Mouse (Mus musculus) splenic B cell, adult 2 months (primary cell): ENCODE results near the gene Hoga1.
"Not testable (repeated sequence)": the region's sequence is repeated elsewhere in the genome, so short reads cannot be mapped to it uniquely, and the experiment has no call there.

Source experiments
- DNase-seq: peaks from one replicate; pipeline ENCODE4 v3.0.0-alpha.2; 2011; ENCODE audit warnings: low read depth, low spot score
- H3K27me3 ChIP-seq: 2 replicates; pipeline ENCODE4 v1.6.1; 2012; ENCODE audit warnings: mild to moderate bottlenecking, low read length, moderate library complexity, mixed read lengths; ENCODE audit not compliant: control insufficient read depth, poor library complexity, insufficient read depth, severe bottlenecking
- H3K36me3 ChIP-seq: 2 replicates; pipeline ENCODE4 v1.6.1; 2012; ENCODE audit warnings: mild to moderate bottlenecking, low read length, moderate library complexity, mixed read lengths; ENCODE audit not compliant: control insufficient read depth, poor library complexity, insufficient read depth, severe bottlenecking

Gene Hoga1

GRCm38 (mm10) chr19:42071886-42072608, 26.6 kb downstream of the Hoga1 start:
- no peak for DNase-seq
- Histone ChIP-seq H3K36me3 (no peaks in the 10 kb centered on the region), H3K27me3 (no peaks in the 10 kb centered on the region)

- Histone ChIP-seq H3K27me3 (no peaks in the 10 kb centered on the region), H3K36me3 (no peaks in the 10 kb centered on the region)
- no peak for DNase-seq
Observed at GRCm38 (mm10) chr19:42072802-42073201, 27.4 kb downstream of the Hoga1 start.

DNA sequence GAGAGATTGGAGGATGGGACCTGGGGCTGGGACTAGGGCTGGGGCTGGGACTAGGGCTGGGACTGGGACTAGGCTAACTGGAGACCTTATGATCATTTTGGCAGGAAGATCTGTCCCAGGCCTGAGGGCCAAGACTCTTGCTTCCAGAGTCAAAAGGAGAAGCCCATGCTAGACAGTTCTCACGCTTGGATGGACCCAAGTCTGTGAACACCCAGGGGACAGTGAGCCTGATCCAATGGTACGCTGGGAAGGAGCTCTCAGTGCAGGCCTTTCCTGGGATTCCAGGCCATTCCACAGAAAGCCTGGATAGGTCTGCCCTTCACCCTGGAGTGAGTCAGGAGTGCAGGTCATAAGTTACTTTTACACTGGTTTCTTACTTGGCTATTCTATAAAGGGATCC, 29.6 kb downstream of the Hoga1 start:
- no peak for DNase-seq
- no peaks in the 10 kb centered on the region for H3K36me3 ChIP-seq

GRCm38 (mm10) chr19:42075992-42076391, 30.6 kb downstream of the Hoga1 start:
- no peak for DNase-seq
- H3K36me3 ChIP-seq: no peaks in the 10 kb centered on the region

More for the DNA sequence above, 29.6 kb downstream of the Hoga1 start:
- H3K27me3 ChIP-seq: no peaks in the 10 kb centered on the region

GRCm38 (mm10) chr19:42078566-42078965, 33.2 kb downstream of the Hoga1 start:
- Histone ChIP-seq H3K36me3 (no peaks in the 10 kb centered on the region), H3K27me3 (no peaks in the 10 kb centered on the region)
- no peak for DNase-seq

More at GRCm38 (mm10) chr19:42075992-42076391, 30.6 kb downstream of the Hoga1 start:
- H3K27me3 ChIP-seq: no peaks in the 10 kb centered on the region

GRCm38 (mm10) chr19:42079006-42079405, 33.6 kb downstream of the Hoga1 start:
- DNase-seq: no peak
- Histone ChIP-seq H3K27me3 (no peaks in the 10 kb centered on the region), H3K36me3 (no peaks in the 10 kb centered on the region)

- Histone ChIP-seq H3K27me3 (no peaks in the 10 kb centered on the region), H3K36me3 (no peaks in the 10 kb centered on the region)
- no peak for DNase-seq
Observed at GRCm38 (mm10) chr19:42079950-42080349, 34.5 kb downstream of the Hoga1 start.

DNA sequence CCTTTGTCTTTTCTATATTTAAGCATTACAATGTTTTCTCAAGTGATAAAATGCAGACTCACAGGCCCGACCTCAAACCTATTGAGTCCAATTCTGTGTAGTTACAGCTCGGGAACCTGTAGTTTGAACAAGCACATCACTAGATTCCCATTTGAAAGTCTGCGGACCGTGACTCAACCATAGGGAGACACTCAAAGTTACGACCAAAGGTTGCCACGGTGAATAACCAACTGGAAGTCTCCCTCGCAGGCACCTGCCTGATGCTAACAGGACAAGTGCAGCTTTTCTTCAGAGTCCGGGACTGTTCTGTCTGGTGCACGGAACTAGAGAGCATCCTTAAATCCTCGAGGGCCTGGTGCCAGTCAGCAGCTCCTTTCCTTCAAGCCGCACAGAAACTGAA, 35.1 kb downstream of the Hoga1 start:
- Histone ChIP-seq H3K36me3 (no peaks in the 10 kb centered on the region), H3K27me3 (no peaks in the 10 kb centered on the region)
- no peak for DNase-seq

- not testable (repeated sequence) for H3K27me3 ChIP-seq, H3K36me3 ChIP-seq, DNase-seq
Observed at GRCm38 (mm10) chr19:42081613-42082012, 36.2 kb downstream of the Hoga1 start.

GRCm38 (mm10) chr19:42085690-42086089, 40.3 kb downstream of the Hoga1 start:
- Histone ChIP-seq H3K36me3 (no peaks in the 10 kb centered on the region), H3K27me3 (no peaks in the 10 kb centered on the region)
- no peak for DNase-seq

- no peaks in the 10 kb centered on the region for H3K36me3 ChIP-seq
- no peaks in the 10 kb centered on the region for H3K27me3 ChIP-seq
- peak; percentile 61 for DNase-seq
Observed at GRCm38 (mm10) chr19:42086166-42086565, 40.8 kb downstream of the Hoga1 start, which contains the start of gene Morn4. Morn4 (minus strand) TSS chr19:42086357.

GRCm38 (mm10) chr19:42089103-42089747, 43.8 kb downstream of the Hoga1 start:
- Histone ChIP-seq H3K27me3 (no peaks in the 10 kb centered on the region), H3K36me3 (no peaks in the 10 kb centered on the region; the same call in 1 of the 2 replicates)
- peak; percentile 83 for DNase-seq

- no peaks in the 10 kb centered on the region for H3K27me3 ChIP-seq
- H3K36me3 ChIP-seq: no peaks in the 10 kb centered on the region; the same call in 1 of the 2 replicates
- peak; percentile 100 for DNase-seq
Observed at GRCm38 (mm10) chr19:42089748-42090595, 44.6 kb downstream of the Hoga1 start, which contains the start of gene Pi4k2a. Pi4k2a (plus strand) TSS chr19:42090470.

DNA sequence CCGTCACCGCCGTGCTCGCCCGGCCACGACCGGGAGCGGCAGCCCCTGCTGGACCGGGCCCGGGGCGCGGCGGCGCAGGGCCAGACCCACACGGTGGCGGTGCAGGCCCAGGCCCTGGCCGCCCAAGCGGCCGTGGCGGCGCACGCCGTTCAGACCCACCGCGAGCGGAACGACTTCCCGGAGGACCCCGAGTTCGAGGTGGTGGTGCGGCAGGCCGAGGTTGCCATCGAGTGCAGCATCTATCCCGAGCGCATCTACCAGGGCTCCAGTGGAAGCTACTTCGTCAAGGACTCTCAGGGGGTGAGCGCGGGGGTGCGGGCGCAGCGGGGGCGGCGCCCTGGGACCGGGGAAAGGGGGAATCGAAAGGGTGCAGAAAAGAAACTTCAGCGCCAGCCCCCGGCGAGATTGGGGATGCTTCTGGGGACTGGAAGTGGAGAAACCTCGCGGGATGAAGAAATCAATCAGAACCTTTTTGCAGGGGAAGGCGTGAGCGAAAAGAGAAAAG, 45.3 kb downstream of the Hoga1 start:
- no peaks in the 10 kb centered on the region; the same call in 1 of the 2 replicates for H3K36me3 ChIP-seq
- no peaks in the 10 kb centered on the region for H3K27me3 ChIP-seq
- DNase-seq: peak; percentile 57
